Mouse (Mus musculus) mesoderm, embryonic 11.5 days (tissue): ENCODE results near the gene Cers5.
A peak's percentile ranks its signal among the peaks of the same experiment; 100 is the strongest.

Experiments used
- DNase-seq: peaks from one replicate; pipeline ENCODE4 v3.0.0-alpha.2; 2012; ENCODE audit warnings: low read depth, low spot score

The Cers5 gene

GRCm38 (mm10) chr15:99725341-99726155 lies 47.1 kb downstream of the Cers5 start, which contains the start of gene Cox14:
Cox14 (plus strand) TSS chr15:99725618.
- peak; percentile 98 for DNase-seq

GRCm38 (mm10) chr15:99724292-99725021 lies 48.2 kb downstream of the Cers5 start:
- peak; percentile 78 for DNase-seq

GRCm38 (mm10) chr15:99723515-99724291 lies 49.0 kb downstream of the Cers5 start:
- DNase-seq, result no peak

- DNase-seq, result no peak
Observed at GRCm38 (mm10) chr15:99723120-99723514, 49.6 kb downstream of the Cers5 start.

GRCm38 (mm10) chr15:99721921-99722743 lies 50.6 kb downstream of the Cers5 start:
- no peak for DNase-seq

GRCm38 (mm10) chr15:99719865-99720264 lies 52.8 kb downstream of the Cers5 start:
- DNase-seq, result no peak

- DNase-seq, result no peak
Observed at GRCm38 (mm10) chr15:99718461-99719021, 54.1 kb downstream of the Cers5 start.

GRCm38 (mm10) chr15:99717386-99718334 lies 55.0 kb downstream of the Cers5 start, which contains the start of gene Gpd1:
Gpd1 (plus strand) TSS chr15:99717515.
- no peak for DNase-seq

- DNase-seq, result no peak
Observed at GRCm38 (mm10) chr15:99716814-99717213, 55.9 kb downstream of the Cers5 start.

GRCm38 (mm10) chr15:99715982-99716746 lies 56.5 kb downstream of the Cers5 start:
- no peak for DNase-seq

- no peak for DNase-seq
Observed at GRCm38 (mm10) chr15:99715361-99715865, 57.3 kb downstream of the Cers5 start.

- DNase-seq, result peak; percentile 88
Observed at GRCm38 (mm10) chr15:99714858-99715257, 57.8 kb downstream of the Cers5 start.

GRCm38 (mm10) chr15:99714206-99714605 lies 58.5 kb downstream of the Cers5 start:
- no peak for DNase-seq

GRCm38 (mm10) chr15:99713569-99713968 lies 59.1 kb downstream of the Cers5 start:
- no peak for DNase-seq

- DNase-seq, result no peak
Observed at GRCm38 (mm10) chr15:99712666-99713559, 59.8 kb downstream of the Cers5 start.

GRCm38 (mm10) chr15:99711491-99711890 lies 61.2 kb downstream of the Cers5 start:
- no peak for DNase-seq
